Mouse (Mus musculus) embryonic facial prominence, embryonic 11.5 days (tissue): ENCODE results near the gene Fbxo34. TPM values are rescaled to one million over a fixed set of nuclear protein-coding genes. Genes with fewer than 3 reads are reported as not detected.

Experiments used
- ATAC-seq: fragments of 200-750 bp; cut with Nextera tagmentation; replicated peaks from 2 replicates; pipeline ENCODE4 v1.8.0; 2017; ENCODE audit warnings: low read depth; ENCODE audit not compliant: insufficient number of reproducible peaks, low FRiP score, low TSS enrichment
- DNase-seq: peaks from one replicate; pipeline ENCODE4 v3.0.0-alpha.2; 2015; ENCODE audit warnings: low spot score
- H3K27ac ChIP-seq: fragments of 300-500 bp; sonication (generic); replicated peaks from 2 replicates; pipeline ENCODE4 v1.5.1; 2014; ENCODE audit warnings: mild to moderate bottlenecking, low read depth, low read length, control low read depth
- H3K27me3 ChIP-seq: fragments of 300-500 bp; sonication (generic); 2 replicates; pipeline ENCODE4 v1.6.1; 2014; ENCODE audit warnings: mild to moderate bottlenecking, low read length, moderate library complexity, mixed read lengths; ENCODE audit not compliant: control insufficient read depth, insufficient read depth
- H3K36me3 ChIP-seq: fragments of 300-500 bp; sonication (generic); replicated peaks from 2 replicates; pipeline ENCODE4 v1.6.1; 2014; ENCODE audit warnings: low read depth, mild to moderate bottlenecking, low read length, moderate library complexity, mixed read lengths; ENCODE audit not compliant: control insufficient read depth, insufficient read depth
- H3K4me1 ChIP-seq: fragments of 300-500 bp; sonication (generic); 2 replicates; pipeline ENCODE4 v1.6.1; 2014; ENCODE audit warnings: low read length, mixed read lengths; ENCODE audit not compliant: control insufficient read depth, insufficient read depth
- H3K4me2 ChIP-seq: fragments of 300-500 bp; sonication (generic); 2 replicates; pipeline ENCODE4 v1.6.1; 2014; ENCODE audit warnings: low read depth, mild to moderate bottlenecking, control low read depth, low read length, moderate library complexity
- H3K4me3 ChIP-seq: fragments of 300-500 bp; sonication (generic); 2 replicates; pipeline ENCODE4 v1.5.1; 2014; ENCODE audit warnings: low read depth, low read length, control low read depth
- H3K9ac ChIP-seq: fragments of 300-500 bp; sonication (generic); replicated peaks from 2 replicates; pipeline ENCODE4 v1.6.1; 2014; ENCODE audit warnings: mild to moderate bottlenecking, control low read depth, low read length
- H3K9me3 ChIP-seq: fragments of 300-500 bp; sonication (generic); replicated peaks from 2 replicates; pipeline ENCODE4 v1.6.1; 2016; ENCODE audit warnings: mild to moderate bottlenecking, low read length, inconsistent platforms, mixed read lengths; ENCODE audit not compliant: control insufficient read depth
- WGBS: fragments of 180-500 bp; shearing (Covaris S2); extraction: QIAGEN DNeasy Blood & Tissue Kit; methylation state at CpG from one replicate; pipeline ENCODE4 v1.1.7; 2014; 5-methylcytosine and 5-hydroxymethylcytosine counted together
- polyA plus RNA-seq: library from polyadenylated mRNA; unstranded; fragments of >200 nt; fragmentation: Nextera tagmentation; extraction: Ambion mirVana; gene quantifications from 2 replicates; pipeline ENCODE4 v1.2.1, GENCODE M21; 2014

Fbxo34 gene
- polyA plus RNA-seq, 1 experiment from 2014 or later, result 22.8 TPM

- no peak overlapping the region for H3K27ac ChIP-seq
- no peak overlapping the region for H3K4me2 ChIP-seq
- H3K4me3 ChIP-seq, result no peak overlapping the region
- DNase-seq, result no peak
- H3K36me3 ChIP-seq, result peaks cover 3% of the 10 kb centered on the region; the same call in 1 of the 2 replicates
- no peaks in the 10 kb centered on the region for H3K9me3 ChIP-seq
- no peak for ATAC-seq
- peaks cover 3% of the 10 kb centered on the region; the same call in 1 of the 2 replicates for H3K4me1 ChIP-seq
- H3K27me3 ChIP-seq, result no peaks in the 10 kb centered on the region
- WGBS, result 94% methylated on average over 24 of the region's 24 CpGs
- no peak overlapping the region for H3K9ac ChIP-seq
These were observed 30.4 kb upstream of the Fbxo34 start for GRCm38 (mm10) chr14:47419723-47420276.

- Histone ChIP-seq H3K9ac (no peak overlapping the region), H3K4me3 (no peak overlapping the region), H3K9me3 (no peaks in the 10 kb centered on the region), H3K36me3 (no peaks in the 10 kb centered on the region), H3K4me1 (peaks cover 3% of the 10 kb centered on the region; the same call in 1 of the 2 replicates), H3K27me3 (no peaks in the 10 kb centered on the region), H3K4me2 (no peak overlapping the region), H3K27ac (no peak overlapping the region)
- ATAC-seq (no peak), DNase-seq (peak; percentile 60)
- 36% methylated on average over 2 of the region's 2 CpGs for WGBS
These were observed 28.6 kb upstream of the Fbxo34 start for GRCm38 (mm10) chr14:47421606-47422005.

- Histone ChIP-seq H3K9ac (no peak overlapping the region), H3K4me1 (no peaks in the 10 kb centered on the region), H3K27me3 (no peaks in the 10 kb centered on the region), H3K9me3 (no peaks in the 10 kb centered on the region), H3K27ac (no peak overlapping the region), H3K4me2 (no peak overlapping the region), H3K36me3 (no peaks in the 10 kb centered on the region), H3K4me3 (no peak overlapping the region)
- WGBS, result 62% methylated on average over 4 of the region's 4 CpGs
- no peak for DNase-seq
- no peak for ATAC-seq
These were observed 27.8 kb upstream of the Fbxo34 start for GRCm38 (mm10) chr14:47422466-47422865.

- no peak overlapping the region for H3K4me2 ChIP-seq
- no peak overlapping the region for H3K27ac ChIP-seq
- no peak overlapping the region for H3K9ac ChIP-seq
- H3K27me3 ChIP-seq, result no peaks in the 10 kb centered on the region
- no peaks in the 10 kb centered on the region for H3K4me1 ChIP-seq
- no peak for ATAC-seq
- DNase-seq, result peak; percentile 35
- no peak overlapping the region for H3K4me3 ChIP-seq
- no peaks in the 10 kb centered on the region for H3K9me3 ChIP-seq
- no peaks in the 10 kb centered on the region for H3K36me3 ChIP-seq
These were observed 17.2 kb upstream of the Fbxo34 start for GRCm38 (mm10) chr14:47432987-47433386.

- Histone ChIP-seq H3K4me3 (no peak overlapping the region), H3K27ac (no peak overlapping the region), H3K36me3 (no peaks in the 10 kb centered on the region), H3K4me2 (no peak overlapping the region), H3K9me3 (no peaks in the 10 kb centered on the region), H3K27me3 (no peaks in the 10 kb centered on the region), H3K9ac (no peak overlapping the region), H3K4me1 (no peaks in the 10 kb centered on the region)
- DNase-seq (no peak), ATAC-seq (no peak)
- 72% methylated on average over 3 of the region's 3 CpGs for WGBS
These were observed 11.3 kb upstream of the Fbxo34 start for GRCm38 (mm10) chr14:47438947-47439346.

GRCm38 (mm10) chr14:47444907-47445306 is 5.3 kb upstream of the Fbxo34 start:
- no peak overlapping the region for H3K4me2 ChIP-seq
- H3K4me3 ChIP-seq, result no peak overlapping the region
- DNase-seq (no peak), ATAC-seq (no peak)
- WGBS, result 31% methylated on average over 2 of the region's 2 CpGs
- H3K36me3 ChIP-seq, result no peaks in the 10 kb centered on the region
- no peaks in the 10 kb centered on the region for H3K27me3 ChIP-seq
- H3K9me3 ChIP-seq, result no peaks in the 10 kb centered on the region
- H3K27ac ChIP-seq, result no peak overlapping the region
- no peak overlapping the region for H3K9ac ChIP-seq
- H3K4me1 ChIP-seq, result no peaks in the 10 kb centered on the region

GRCm38 (mm10) chr14:47445331-47446095 is 4.7 kb upstream of the Fbxo34 start:
- Histone ChIP-seq H3K4me3 (no peak overlapping the region), H3K9me3 (no peaks in the 10 kb centered on the region), H3K27me3 (no peaks in the 10 kb centered on the region), H3K9ac (no peak overlapping the region), H3K36me3 (no peaks in the 10 kb centered on the region), H3K27ac (no peak overlapping the region), H3K4me1 (no peaks in the 10 kb centered on the region), H3K4me2 (no peak overlapping the region)
- DNase-seq (no peak), ATAC-seq (no peak)
- WGBS, result 72% methylated on average over 9 of the region's 9 CpGs

GRCm38 (mm10) chr14:47459556-47459955 is 9.3 kb downstream of the Fbxo34 start:
- H3K27ac ChIP-seq, result no peak overlapping the region
- H3K36me3 ChIP-seq, result no peaks in the 10 kb centered on the region
- no peaks in the 10 kb centered on the region for H3K27me3 ChIP-seq
- H3K4me2 ChIP-seq, result no peak overlapping the region
- DNase-seq, result no peak
- no peak overlapping the region for H3K9ac ChIP-seq
- H3K9me3 ChIP-seq, result no peaks in the 10 kb centered on the region
- H3K4me1 ChIP-seq, result no peaks in the 10 kb centered on the region
- ATAC-seq, result no peak
- WGBS, result 78% methylated on average over 4 of the region's 4 CpGs
- no peak overlapping the region for H3K4me3 ChIP-seq
